Mouse (Mus musculus) liver, postnatal 0 days (tissue): ENCODE data around the gene Gm29094.
"Not testable (repeated sequence)": the region's sequence is repeated elsewhere in the genome, so short reads cannot be mapped to it uniquely, and the experiment has no call there.

Source experiments
- CTCF ChIP-seq: sonication (generic); IDR thresholded peaks from 2 replicates; pipeline ENCODE4 v1.5.1; 2016; ENCODE audit warnings: antibody characterized with exemption, low read depth
- EP300 ChIP-seq: IDR thresholded peaks from 2 replicates; pipeline ENCODE4 v1.6.1; 2016; ENCODE audit warnings: antibody characterized with exemption, low read depth, mild to moderate bottlenecking

GRCm38 (mm10) chr9:89237131-89237530 is 38.0 kb downstream of the Gm29094 start:
- not testable (repeated sequence) for TF ChIP-seq CTCF, EP300
